Mouse (Mus musculus): ENCODE measurements around the gene Asb7. TPM values are rescaled to one million over a fixed set of nuclear protein-coding genes. Genes with fewer than 3 reads are reported as not detected.

Asb7 gene
- polyA plus RNA-seq, 1 experiment from 2014 or later = 9.3 TPM

DNA sequence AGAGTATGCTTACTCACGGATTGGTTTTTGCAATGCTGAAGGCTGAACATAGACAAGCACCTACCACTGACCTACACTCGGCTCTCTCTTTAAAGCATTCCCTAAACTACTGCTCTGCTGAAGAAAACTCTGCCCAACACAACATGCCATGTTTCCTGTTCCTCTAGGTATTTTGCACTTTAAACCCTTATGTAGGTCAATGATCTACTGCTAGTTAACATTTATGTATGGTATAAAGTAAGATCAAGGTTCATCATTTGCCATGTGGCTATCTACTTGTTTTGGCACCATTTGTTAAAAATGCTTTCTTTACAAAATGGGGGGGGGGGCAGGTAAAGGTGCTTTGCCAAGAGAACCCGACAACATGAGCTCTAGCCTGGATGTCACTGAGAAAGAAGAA is 25.8 kb downstream of the Asb7 start:
- no peaks in the 10 kb centered on the region for H3K27me3 ChIP-seq (ENCODE audit: control insufficient read depth, insufficient read depth, low read length)
- ATAC-seq (ENCODE audit: insufficient read depth, low FRiP score) = no peak
- H3K4me1 ChIP-seq (ENCODE audit: control insufficient read depth, insufficient read depth, low read length) = peaks cover 4% of the 10 kb centered on the region; the same call in 1 of the 2 replicates
- H3K36me3 ChIP-seq (ENCODE audit: control insufficient read depth, insufficient read depth, low read length) = 0 out of 2 replicates have a peak, but pooled peaks cover 4% of the 10 kb centered on the region
- no peak overlapping the region for H3K9ac ChIP-seq (ENCODE audit: low read length)
- H3K9me3 ChIP-seq (replicated peaks; ENCODE audit: control insufficient read depth, low read length) = no peaks in the 10 kb centered on the region
- no peak overlapping the region for H3K27ac ChIP-seq (ENCODE audit: low read length)
- H3K4me2 ChIP-seq (ENCODE audit: low read depth, low read length) = no peak overlapping the region
- no peak overlapping the region for H3K4me3 ChIP-seq (replicated peaks; ENCODE audit: low read length)
- 85% methylated on average over 3 of the region's 3 CpGs for WGBS

DNA sequence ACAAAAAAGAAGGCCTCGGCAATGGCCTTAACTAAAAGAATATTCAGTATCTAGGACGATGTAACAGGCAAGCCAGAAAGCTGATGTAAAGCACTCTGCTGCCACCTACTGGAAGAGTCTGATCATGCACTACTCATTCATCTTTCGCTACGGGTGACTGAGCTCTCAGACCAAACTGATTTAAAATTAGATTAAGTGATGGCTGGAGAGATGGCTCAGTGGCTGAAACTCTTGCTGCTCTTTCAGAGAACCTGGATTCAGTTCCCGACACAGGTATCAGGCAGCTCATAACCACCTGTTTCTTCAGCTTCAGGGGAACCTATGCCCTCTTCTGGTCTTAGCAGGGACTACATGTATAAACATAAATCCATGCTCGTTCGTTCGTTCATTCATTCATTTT is 27.8 kb downstream of the Asb7 start:
- peaks cover 4% of the 10 kb centered on the region; the same call in 1 of the 2 replicates for H3K4me1 ChIP-seq (ENCODE audit: control insufficient read depth, insufficient read depth, low read length)
- no peaks in the 10 kb centered on the region for H3K27me3 ChIP-seq (ENCODE audit: control insufficient read depth, insufficient read depth, low read length)
- H3K4me3 ChIP-seq (replicated peaks; ENCODE audit: low read length) = peak overlapping the region; percentile 30
- no peak overlapping the region for H3K9ac ChIP-seq (ENCODE audit: low read length)
- WGBS = 11% methylated on average over 8 of the region's 8 CpGs
- no peak for ATAC-seq (ENCODE audit: insufficient read depth, low FRiP score)
- no peaks in the 10 kb centered on the region for H3K9me3 ChIP-seq (replicated peaks; ENCODE audit: control insufficient read depth, low read length)
- 0 out of 2 replicates have a peak, but pooled peaks cover 4% of the 10 kb centered on the region for H3K36me3 ChIP-seq (ENCODE audit: control insufficient read depth, insufficient read depth, low read length)
- H3K27ac ChIP-seq (ENCODE audit: low read length) = no peak overlapping the region
- peak overlapping the region; percentile 36 for H3K4me2 ChIP-seq (ENCODE audit: low read depth, low read length)

DNA sequence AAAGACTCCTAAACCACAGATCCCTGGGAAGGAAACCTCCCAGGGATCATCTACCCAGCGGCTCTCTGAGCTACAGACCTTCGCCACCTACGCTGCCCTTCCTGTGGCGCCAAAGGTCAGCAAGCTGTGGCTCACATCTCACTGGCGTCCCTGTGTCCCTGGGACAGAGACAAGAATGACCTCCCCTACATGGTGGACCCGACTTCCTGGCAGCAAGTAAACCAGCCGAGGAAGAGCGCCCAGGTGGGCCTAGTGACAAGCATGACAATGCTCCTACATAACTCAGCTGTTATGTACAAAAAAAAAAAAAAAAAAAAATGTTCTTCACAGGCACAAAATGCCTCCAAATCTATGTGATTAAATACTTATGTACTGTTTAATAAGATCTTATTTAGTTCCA is 28.4 kb downstream of the Asb7 start:
- no peaks in the 10 kb centered on the region for H3K9me3 ChIP-seq (replicated peaks; ENCODE audit: control insufficient read depth, low read length)
- no peak overlapping the region for H3K9ac ChIP-seq (ENCODE audit: low read length)
- 0 out of 2 replicates have a peak, but pooled peaks cover 4% of the 10 kb centered on the region for H3K36me3 ChIP-seq (ENCODE audit: control insufficient read depth, insufficient read depth, low read length)
- H3K4me3 ChIP-seq (replicated peaks; ENCODE audit: low read length) = no peak overlapping the region
- peaks cover 4% of the 10 kb centered on the region; the same call in 1 of the 2 replicates for H3K4me1 ChIP-seq (ENCODE audit: control insufficient read depth, insufficient read depth, low read length)
- no peak for ATAC-seq (ENCODE audit: insufficient read depth, low FRiP score)
- H3K4me2 ChIP-seq (ENCODE audit: low read depth, low read length) = no peak overlapping the region
- no peaks in the 10 kb centered on the region for H3K27me3 ChIP-seq (ENCODE audit: control insufficient read depth, insufficient read depth, low read length)
- 79% methylated on average over 8 of the region's 8 CpGs for WGBS
- H3K27ac ChIP-seq (ENCODE audit: low read length) = peak overlapping the region; percentile 46; the same call in 1 of the 2 replicates

DNA sequence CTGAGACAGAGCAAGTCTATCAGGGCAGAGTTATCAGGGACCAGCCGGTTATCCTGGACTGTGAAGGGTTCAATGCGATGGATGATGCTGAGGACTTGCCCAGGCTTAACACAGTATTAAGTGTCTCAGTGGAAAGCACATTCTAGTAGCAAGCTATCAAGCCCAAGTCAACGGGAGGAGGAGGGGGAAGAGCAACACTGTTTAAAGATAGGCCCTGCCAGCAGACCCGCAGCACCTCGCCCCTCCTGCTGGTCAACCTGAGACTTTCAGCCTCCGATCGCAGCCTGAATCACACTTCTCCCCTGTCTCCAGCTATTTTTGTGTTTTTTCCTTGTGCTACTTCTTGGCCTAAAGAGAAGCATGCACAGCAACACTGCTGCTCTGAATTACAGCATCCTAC is 29.1 kb downstream of the Asb7 start:
- Histone ChIP-seq H3K4me2 (ENCODE audit: low read depth, low read length) (no peak overlapping the region), H3K27ac (ENCODE audit: low read length) (no peak overlapping the region), H3K9ac (ENCODE audit: low read length) (no peak overlapping the region), H3K4me3 (replicated peaks; ENCODE audit: low read length) (no peak overlapping the region), H3K36me3 (ENCODE audit: control insufficient read depth, insufficient read depth, low read length) (0 out of 2 replicates have a peak, but pooled peaks cover 4% of the 10 kb centered on the region), H3K27me3 (ENCODE audit: control insufficient read depth, insufficient read depth, low read length) (no peaks in the 10 kb centered on the region), H3K4me1 (ENCODE audit: control insufficient read depth, insufficient read depth, low read length) (peaks cover 4% of the 10 kb centered on the region; the same call in 1 of the 2 replicates), H3K9me3 (replicated peaks; ENCODE audit: control insufficient read depth, low read length) (no peaks in the 10 kb centered on the region)
- 63% methylated on average over 7 of the region's 7 CpGs for WGBS
- no peak for ATAC-seq (ENCODE audit: insufficient read depth, low FRiP score)

DNA sequence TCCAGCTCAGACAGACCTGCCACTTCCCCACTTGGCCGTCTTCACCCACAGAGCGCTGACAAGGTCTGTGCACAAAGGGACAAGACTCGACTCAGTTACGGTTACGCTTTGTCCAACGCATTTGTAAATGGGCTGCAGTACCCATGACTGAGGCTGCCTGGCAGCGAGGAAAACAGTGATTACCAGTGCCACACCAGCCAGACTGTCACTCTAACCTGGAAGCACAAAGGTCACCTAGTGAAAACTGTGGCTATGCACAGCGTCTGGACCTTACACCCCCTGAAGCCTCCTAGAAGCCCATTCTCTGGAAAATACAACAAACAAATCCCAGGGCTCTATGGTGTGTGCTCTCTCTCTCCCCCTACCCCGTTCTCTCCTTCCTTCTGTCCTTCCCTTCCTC is 33.9 kb downstream of the Asb7 start:
- no peak for ATAC-seq (ENCODE audit: insufficient read depth, low FRiP score)
- Histone ChIP-seq H3K27me3 (ENCODE audit: control insufficient read depth, insufficient read depth, low read length) (no peaks in the 10 kb centered on the region), H3K9me3 (replicated peaks; ENCODE audit: control insufficient read depth, low read length) (no peaks in the 10 kb centered on the region), H3K27ac (ENCODE audit: low read length) (no peak overlapping the region), H3K4me2 (ENCODE audit: low read depth, low read length) (no peak overlapping the region), H3K9ac (ENCODE audit: low read length) (no peak overlapping the region), H3K36me3 (ENCODE audit: control insufficient read depth, insufficient read depth, low read length) (0 out of 2 replicates have a peak, but pooled peaks cover 4% of the 10 kb centered on the region), H3K4me1 (ENCODE audit: control insufficient read depth, insufficient read depth, low read length) (no peaks in the 10 kb centered on the region), H3K4me3 (replicated peaks; ENCODE audit: low read length) (no peak overlapping the region)
- WGBS = 88% methylated on average over 9 of the region's 9 CpGs

DNA sequence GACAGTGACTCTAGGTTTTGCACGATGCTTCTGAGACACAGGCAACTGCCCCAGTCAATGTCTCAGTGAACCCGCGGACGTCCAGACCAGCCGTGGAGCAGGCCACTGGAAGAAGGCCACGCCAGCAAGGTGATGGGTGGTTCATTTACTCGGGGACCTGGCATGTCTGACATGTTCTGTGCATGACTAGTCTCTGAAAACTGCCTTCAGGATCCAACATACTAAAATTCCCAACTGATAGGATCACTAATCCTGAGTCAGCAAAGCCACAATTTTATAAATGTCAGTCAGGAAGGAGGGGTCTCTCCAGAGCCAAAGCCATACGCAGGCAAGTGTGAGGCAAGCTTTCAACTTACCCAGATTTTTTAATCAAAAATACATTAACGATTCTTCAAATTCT is 35.8 kb downstream of the Asb7 start:
- WGBS = 79% methylated on average over 9 of the region's 9 CpGs
- no peaks in the 10 kb centered on the region for H3K9me3 ChIP-seq (replicated peaks; ENCODE audit: control insufficient read depth, low read length)
- no peak overlapping the region for H3K9ac ChIP-seq (ENCODE audit: low read length)
- no peak overlapping the region for H3K4me2 ChIP-seq (ENCODE audit: low read depth, low read length)
- no peaks in the 10 kb centered on the region for H3K36me3 ChIP-seq (ENCODE audit: control insufficient read depth, insufficient read depth, low read length)
- no peak overlapping the region for H3K4me3 ChIP-seq (replicated peaks; ENCODE audit: low read length)
- no peak for ATAC-seq (ENCODE audit: insufficient read depth, low FRiP score)
- H3K27ac ChIP-seq (ENCODE audit: low read length) = peak overlapping the region; percentile 27; the same call in 1 of the 2 replicates
- H3K4me1 ChIP-seq (ENCODE audit: control insufficient read depth, insufficient read depth, low read length) = no peaks in the 10 kb centered on the region
- H3K27me3 ChIP-seq (ENCODE audit: control insufficient read depth, insufficient read depth, low read length) = no peaks in the 10 kb centered on the region

DNA sequence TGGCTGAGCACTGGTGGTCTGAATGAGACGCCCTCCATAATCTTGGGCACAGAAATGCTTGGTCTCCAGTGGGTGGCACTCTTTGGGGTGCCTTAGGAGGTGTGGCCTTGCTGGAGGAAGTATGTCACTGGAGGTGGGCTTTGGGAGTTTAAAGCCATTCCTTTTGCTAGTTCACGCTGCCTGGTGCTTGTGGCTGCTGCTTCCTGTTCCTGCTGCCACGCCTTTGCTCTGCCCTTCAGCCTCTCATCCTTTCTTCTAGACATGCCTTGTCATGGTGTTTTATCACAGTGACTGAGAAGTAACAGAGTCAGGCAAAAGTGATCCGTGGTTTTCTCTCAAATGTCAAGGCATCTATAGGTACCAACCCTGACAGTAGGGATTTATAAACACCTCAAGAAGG is 37.2 kb downstream of the Asb7 start:
- ATAC-seq (ENCODE audit: insufficient read depth, low FRiP score) = no peak

DNA sequence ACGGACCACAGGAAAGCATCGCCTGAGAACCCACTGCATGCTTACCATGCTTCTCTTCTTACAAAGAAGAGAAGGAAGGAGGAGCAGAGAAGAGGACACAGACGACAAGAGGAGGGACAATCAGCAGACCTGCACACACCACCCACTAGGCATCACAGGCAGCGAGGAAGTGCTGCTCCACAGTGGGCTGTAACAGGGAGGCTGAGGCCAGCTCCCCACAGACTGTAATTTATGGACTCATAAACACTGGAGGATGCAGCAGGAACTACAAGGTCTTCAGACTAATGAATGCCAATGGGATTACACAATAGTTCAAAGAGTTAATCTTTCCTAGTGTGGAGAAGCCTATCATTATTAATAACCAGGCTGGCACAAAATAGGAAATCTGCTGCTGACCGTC is 38.5 kb downstream of the Asb7 start:
- 68% methylated on average over 5 of the region's 5 CpGs for WGBS

More for the DNA sequence above, 37.2 kb downstream of the Asb7 start:
- Histone ChIP-seq H3K27me3 (ENCODE audit: control insufficient read depth, insufficient read depth, low read length) (no peaks in the 10 kb centered on the region), H3K9me3 (replicated peaks; ENCODE audit: control insufficient read depth, low read length) (no peaks in the 10 kb centered on the region), H3K9ac (ENCODE audit: low read length) (no peak overlapping the region), H3K36me3 (ENCODE audit: control insufficient read depth, insufficient read depth, low read length) (no peaks in the 10 kb centered on the region), H3K4me3 (replicated peaks; ENCODE audit: low read length) (no peak overlapping the region), H3K4me1 (ENCODE audit: control insufficient read depth, insufficient read depth, low read length) (no peaks in the 10 kb centered on the region), H3K27ac (ENCODE audit: low read length) (no peak overlapping the region), H3K4me2 (ENCODE audit: low read depth, low read length) (no peak overlapping the region)
- WGBS = 80% methylated on average over 4 of the region's 4 CpGs

DNA sequence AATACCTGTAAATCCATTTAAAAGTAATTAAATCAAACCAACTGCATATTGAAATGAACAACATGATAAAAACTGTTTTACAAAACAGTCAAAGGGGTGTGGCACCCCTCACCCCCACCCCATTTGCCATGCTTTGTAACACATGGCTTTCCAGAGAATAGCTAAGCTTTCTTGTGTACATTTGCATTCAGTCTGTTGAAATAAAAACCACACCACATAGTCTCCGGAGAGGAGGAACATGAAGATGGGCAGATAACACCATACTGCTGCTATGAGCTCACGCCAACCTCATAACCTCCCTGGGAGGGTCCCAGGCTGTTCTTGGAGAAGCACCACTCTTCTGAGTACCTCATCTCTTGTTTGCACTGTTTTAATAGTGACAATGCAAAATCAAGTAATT is 40.2 kb downstream of the Asb7 start:
- ATAC-seq (ENCODE audit: insufficient read depth, low FRiP score) = no peak
- Histone ChIP-seq H3K27ac (ENCODE audit: low read length) (no peak overlapping the region), H3K36me3 (ENCODE audit: control insufficient read depth, insufficient read depth, low read length) (no peaks in the 10 kb centered on the region), H3K4me2 (ENCODE audit: low read depth, low read length) (no peak overlapping the region), H3K27me3 (ENCODE audit: control insufficient read depth, insufficient read depth, low read length) (no peaks in the 10 kb centered on the region), H3K9me3 (replicated peaks; ENCODE audit: control insufficient read depth, low read length) (no peaks in the 10 kb centered on the region), H3K4me1 (ENCODE audit: control insufficient read depth, insufficient read depth, low read length) (no peaks in the 10 kb centered on the region), H3K9ac (ENCODE audit: low read length) (no peak overlapping the region), H3K4me3 (replicated peaks; ENCODE audit: low read length) (no peak overlapping the region)
- 78% methylated on average over 2 of the region's 2 CpGs for WGBS

More for the DNA sequence above, 38.5 kb downstream of the Asb7 start:
- Histone ChIP-seq H3K9me3 (replicated peaks; ENCODE audit: control insufficient read depth, low read length) (no peaks in the 10 kb centered on the region), H3K4me1 (ENCODE audit: control insufficient read depth, insufficient read depth, low read length) (no peaks in the 10 kb centered on the region), H3K9ac (ENCODE audit: low read length) (no peak overlapping the region), H3K36me3 (ENCODE audit: control insufficient read depth, insufficient read depth, low read length) (no peaks in the 10 kb centered on the region), H3K4me2 (ENCODE audit: low read depth, low read length) (no peak overlapping the region), H3K4me3 (replicated peaks; ENCODE audit: low read length) (no peak overlapping the region), H3K27me3 (ENCODE audit: control insufficient read depth, insufficient read depth, low read length) (no peaks in the 10 kb centered on the region), H3K27ac (ENCODE audit: low read length) (no peak overlapping the region)
- no peak for ATAC-seq (ENCODE audit: insufficient read depth, low FRiP score)

Data from stomach, embryonic 16.5 days (tissue).